Mouse (Mus musculus) bone marrow, adult 2 months (tissue): ENCODE measurements around the gene Cabp2. TPM values are rescaled to one million over a fixed set of nuclear protein-coding genes. Genes with fewer than 3 reads are reported as not detected.
"Not testable (repeated sequence)": the region's sequence is repeated elsewhere in the genome, so short reads cannot be mapped to it uniquely, and the experiment has no call there.

Experiments used
- H3K27ac ChIP-seq: fragments of 200-500 bp; 2 replicates; pipeline ENCODE4 v1.5.1; 2012; ENCODE audit warnings: low read depth, mild to moderate bottlenecking, control low read depth, inconsistent platforms, low read length; ENCODE audit not compliant: control insufficient read depth, poor library complexity, insufficient read depth
- H3K4me1 ChIP-seq: fragments of 200-500 bp; 2 replicates; pipeline ENCODE4 v1.6.1; 2011; ENCODE audit warnings: low read length; ENCODE audit not compliant: control insufficient read depth, insufficient read depth
- H3K4me3 ChIP-seq: fragments of 200-500 bp; replicated peaks from 2 replicates; pipeline ENCODE3; 2011; ENCODE audit warnings: mild to moderate bottlenecking, low read depth, low read length, control low read depth; ENCODE audit not compliant: control insufficient read depth
- CTCF ChIP-seq: fragments of 200-500 bp; IDR thresholded peaks from 2 replicates; pipeline ENCODE4 v1.5.1; 2011; ENCODE audit warnings: low read length, control low read depth; ENCODE audit not compliant: control insufficient read depth, insufficient read depth
- POLR2A ChIP-seq: fragments of 200-500 bp; IDR thresholded peaks from 2 replicates; pipeline ENCODE4 v1.6.1; 2011; ENCODE audit warnings: low read depth, mild to moderate bottlenecking, control low read depth, low read length, borderline replicate concordance; ENCODE audit not compliant: control insufficient read depth
- WGBS: fragments of 180-500 bp; shearing (Covaris S2); methylation state at CpG from one replicate; pipeline ENCODE4 v1.1.7; 2018; 5-methylcytosine and 5-hydroxymethylcytosine counted together
- polyA plus RNA-seq: library from polyadenylated mRNA; stranded (reverse); fragments of >200 nt; gene quantifications from 2 replicates; pipeline ENCODE4 v1.2.4, GENCODE M21; 2011; ENCODE audit warnings: low replicate concordance; ENCODE audit not compliant: missing spikeins, insufficient read depth, insufficient read length

Cabp2 gene
- polyA plus RNA-seq, 1 experiment: not detected

- H3K27ac ChIP-seq: no peak overlapping the region
- TF ChIP-seq POLR2A (no peak), CTCF (no peak)
- no peak overlapping the region for H3K4me3 ChIP-seq
- 90% methylated on average over 11 of the region's 11 CpGs for WGBS
- H3K4me1 ChIP-seq: peaks cover 28% of the 10 kb centered on the region
Observed at GRCm38 (mm10) chr19:4115816-4116215, 34.4 kb downstream of the Cabp2 start.

- no peak overlapping the region for H3K27ac ChIP-seq
- peaks cover 24% of the 10 kb centered on the region for H3K4me1 ChIP-seq
- no peak for TF ChIP-seq POLR2A
- TF ChIP-seq CTCF: no peak
- no peak overlapping the region for H3K4me3 ChIP-seq
- WGBS: 86% methylated on average over 7 of the region's 7 CpGs
Observed at GRCm38 (mm10) chr19:4117006-4117405, 35.6 kb downstream of the Cabp2 start.

GRCm38 (mm10) chr19:4118350-4118749 lies 37.0 kb downstream of the Cabp2 start:
- H3K4me1 ChIP-seq: peaks cover 12% of the 10 kb centered on the region
- no peak overlapping the region for H3K27ac ChIP-seq
- TF ChIP-seq POLR2A (no peak), CTCF (no peak)
- 82% methylated on average over 2 of the region's 2 CpGs for WGBS
- no peak overlapping the region for H3K4me3 ChIP-seq

- 35% methylated on average over 6 of the region's 6 CpGs for WGBS
- TF ChIP-seq POLR2A: no peak
- TF ChIP-seq CTCF: no peak
- Histone ChIP-seq H3K4me3 (no peak overlapping the region), H3K4me1 (peaks cover 10% of the 10 kb centered on the region), H3K27ac (peak overlapping the region; percentile 48; the same call in 1 of the 2 replicates)
Observed at GRCm38 (mm10) chr19:4119716-4120487, 38.5 kb downstream of the Cabp2 start.

- Histone ChIP-seq H3K4me3 (peak overlapping the region; percentile 17), H3K4me1 (peaks cover 10% of the 10 kb centered on the region), H3K27ac (peak overlapping the region; percentile 48)
- TF ChIP-seq POLR2A (no peak), CTCF (no peak)
- WGBS: 61% methylated on average over 2 of the region's 2 CpGs
Observed at GRCm38 (mm10) chr19:4120496-4120895, 39.1 kb downstream of the Cabp2 start.

GRCm38 (mm10) chr19:4121097-4121805 lies 39.9 kb downstream of the Cabp2 start:
- peaks cover 10% of the 10 kb centered on the region for H3K4me1 ChIP-seq

GRCm38 (mm10) chr19:4121896-4122295 lies 40.5 kb downstream of the Cabp2 start:
- not testable (repeated sequence) for H3K4me3 ChIP-seq
- H3K27ac ChIP-seq: peak overlapping the region; percentile 89
- 26% methylated on average over 6 of the region's 6 CpGs for WGBS
- H3K4me1 ChIP-seq: peaks cover 12% of the 10 kb centered on the region

More at GRCm38 (mm10) chr19:4121097-4121805, 39.9 kb downstream of the Cabp2 start:
- WGBS: 2% methylated on average over 38 of the region's 38 CpGs
- Histone ChIP-seq H3K27ac (peak overlapping the region; percentile 89), H3K4me3 (peak overlapping the region; percentile 68)
- no peak; the same call in 1 of the 2 replicates for TF ChIP-seq CTCF
- peak; percentile 73; the same call in 1 of the 2 replicates for TF ChIP-seq POLR2A

GRCm38 (mm10) chr19:4122411-4123370 lies 41.3 kb downstream of the Cabp2 start:
- Histone ChIP-seq H3K4me3 (no peak overlapping the region), H3K4me1 (peaks cover 12% of the 10 kb centered on the region), H3K27ac (peak overlapping the region; percentile 16; the same call in 1 of the 2 replicates)
- 23% methylated on average over 7 of the region's 7 CpGs for WGBS
- TF ChIP-seq CTCF (no peak), POLR2A (no peak)
